ENCODE assay signal across 8 mouse cellular contexts in the genomic region with DNA sequence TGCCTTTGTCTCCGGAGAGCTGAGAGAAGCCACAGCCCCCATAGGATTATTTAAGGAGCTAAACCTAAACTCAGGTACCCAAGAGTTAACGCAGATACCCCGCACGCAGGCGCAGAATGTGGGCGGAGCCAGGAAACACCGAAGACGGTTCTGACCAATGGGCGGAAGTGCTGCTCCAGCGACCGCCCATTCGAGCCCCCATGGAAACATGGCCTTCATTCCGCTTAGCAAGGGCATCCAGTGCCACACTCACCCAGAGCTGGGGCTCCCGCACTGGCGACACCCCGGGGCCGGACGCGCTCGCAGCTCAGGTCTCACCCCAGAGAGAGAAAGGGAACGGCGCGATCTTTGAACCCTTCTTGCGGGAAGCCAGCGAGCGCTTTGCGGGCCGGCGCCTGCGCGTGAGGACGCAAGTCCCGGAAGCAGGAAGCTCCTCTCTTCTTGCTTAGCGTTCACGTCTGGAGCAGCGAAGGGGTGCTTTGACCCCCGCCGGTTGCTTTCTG. TPM values are rescaled to one million over a fixed set of nuclear protein-coding genes. Genes with fewer than 3 reads are reported as not detected.
DNase-seq lines count a peak whose midpoint lies in the region; ATAC-seq and TF ChIP-seq lines count a peak whose summit lies in the region.

A gene (minus strand): TSS at position 390 of the 503 bp plus-strand sequence.

- no peaks in the 10 kb centered on the region for H3K36me3 ChIP-seq in embryonic facial prominence, embryonic 15.5 days
- peaks cover 5% of the 10 kb centered on the region; the same call in 1 of the 2 replicates for H3K36me3 ChIP-seq in limb, embryonic 14.5 days (ENCODE audit: control insufficient read depth, insufficient read depth, low read length)
- 0 out of 2 replicates have a peak, but pooled peaks cover 4% of the 10 kb centered on the region for H3K36me3 ChIP-seq in midbrain, postnatal 0 days (ENCODE audit: insufficient read depth, low read length)

- no peaks in the 10 kb centered on the region for H3K27me3 ChIP-seq in embryonic facial prominence, embryonic 15.5 days
- no peaks in the 10 kb centered on the region for H3K27me3 ChIP-seq in limb, embryonic 14.5 days (ENCODE audit: control insufficient read depth, insufficient read depth, low read length)
- no peaks in the 10 kb centered on the region for H3K27me3 ChIP-seq in midbrain, postnatal 0 days (ENCODE audit: insufficient read depth, low read length)

- peak; percentile 96 for ATAC-seq in embryonic facial prominence, embryonic 15.5 days (ENCODE audit: insufficient number of reproducible peaks, low FRiP score, low TSS enrichment, low read depth)
- peak; percentile 97 for ATAC-seq in limb, embryonic 14.5 days (ENCODE audit: low FRiP score, low read depth)
- peak; percentile 96 for ATAC-seq in midbrain, postnatal 0 days (ENCODE audit: low FRiP score)

- WGBS in bone marrow, adult 2 months, result under 1% methylated on average over 38 of the region's 38 CpGs
- under 1% methylated on average over 38 of the region's 38 CpGs for WGBS in embryonic facial prominence, embryonic 15.5 days
- under 1% methylated on average over 38 of the region's 38 CpGs for WGBS in limb, embryonic 14.5 days
- under 1% methylated on average over 38 of the region's 38 CpGs for WGBS in midbrain, postnatal 0 days

- H3K4me2 ChIP-seq in embryonic facial prominence, embryonic 15.5 days (replicated peaks), result peak within 1 kb of the TSS; percentile 68
- peak within 1 kb of the TSS; percentile 60 for H3K4me2 ChIP-seq in limb, embryonic 14.5 days (replicated peaks; ENCODE audit: low read depth, low read length, severe bottlenecking)
- H3K4me2 ChIP-seq in midbrain, postnatal 0 days (ENCODE audit: low read depth, low read length, poor library complexity, severe bottlenecking), result peak within 1 kb of the TSS; percentile 80

- peak; percentile 97 for DNase-seq in 416B (ENCODE audit: low read depth)
- DNase-seq in heart, adult 8-10 months (ENCODE audit: low spot score), result peak; percentile 92
- DNase-seq in kidney, adult 9 months, result peak; percentile 94
- DNase-seq in limb, embryonic 14.5 days (ENCODE audit: low spot score), result peak; percentile 95
- DNase-seq in midbrain, postnatal 0 days (ENCODE audit: low spot score), result peak; percentile 95
- DNase-seq in spleen, postnatal 14 days (ENCODE audit: low spot score in 2 of 2), result peak; percentile 85 to 87

- peaks cover 1% of the 10 kb centered on the region; the same call in 1 of the 2 replicates for H3K4me1 ChIP-seq in bone marrow, adult 2 months (ENCODE audit: control insufficient read depth, insufficient read depth, low read length)
- peaks cover 13% of the 10 kb centered on the region for H3K4me1 ChIP-seq in embryonic facial prominence, embryonic 15.5 days
- 0 out of 2 replicates have a peak, but pooled peaks cover 10% of the 10 kb centered on the region for H3K4me1 ChIP-seq in limb, embryonic 14.5 days (ENCODE audit: control insufficient read depth, insufficient read depth, low read length)
- H3K4me1 ChIP-seq in midbrain, postnatal 0 days (ENCODE audit: insufficient read depth, low read length), result peaks cover 3% of the 10 kb centered on the region; the same call in 1 of the 2 replicates

- peak within 1 kb of the TSS; percentile 93 for H3K4me3 ChIP-seq in bone marrow, adult 2 months (replicated peaks; ENCODE audit: control insufficient read depth, low read depth, low read length)
- H3K4me3 ChIP-seq in embryonic facial prominence, embryonic 15.5 days (replicated peaks), result peak within 1 kb of the TSS; percentile 61
- peak within 1 kb of the TSS; percentile 78 for H3K4me3 ChIP-seq in limb, embryonic 14.5 days (replicated peaks; ENCODE audit: low read length)
- peak within 1 kb of the TSS; percentile 49 for H3K4me3 ChIP-seq in midbrain, postnatal 0 days (ENCODE audit: low read depth, low read length)

- peak; percentile 70; the same call in 1 of the 2 replicates for TF ChIP-seq POLR2A in bone marrow, adult 2 months (IDR thresholded peaks at IDR 0.05; ENCODE audit: borderline replicate concordance, control insufficient read depth, low read depth, low read length)
- TF ChIP-seq POLR2A in limb, embryonic 14.5 days (IDR thresholded peaks at IDR 0.05; ENCODE audit: borderline replicate concordance, extremely low read depth, insufficient read depth, insufficient read length), result no peak; the same call in 1 of the 2 replicates

- H3K9me3 ChIP-seq in embryonic facial prominence, embryonic 15.5 days (replicated peaks), result no peaks in the 10 kb centered on the region
- H3K9me3 ChIP-seq in limb, embryonic 14.5 days (ENCODE audit: control insufficient read depth, low read length), result no peaks in the 10 kb centered on the region
- no peaks in the 10 kb centered on the region for H3K9me3 ChIP-seq in midbrain, postnatal 0 days (ENCODE audit: low read length)

- peak within 1 kb of the TSS; percentile 91 for H3K27ac ChIP-seq in bone marrow, adult 2 months (ENCODE audit: control insufficient read depth, insufficient read depth, low read depth, low read length, poor library complexity)
- H3K27ac ChIP-seq in embryonic facial prominence, embryonic 15.5 days (replicated peaks), result peak within 1 kb of the TSS; percentile 85
- peak within 1 kb of the TSS; percentile 81 for H3K27ac ChIP-seq in limb, embryonic 14.5 days (replicated peaks; ENCODE audit: low read depth, low read length)
- peak within 1 kb of the TSS; percentile 84 for H3K27ac ChIP-seq in midbrain, postnatal 0 days (ENCODE audit: low read depth, low read length)

- peak within 1 kb of the TSS; percentile 63 for H3K9ac ChIP-seq in embryonic facial prominence, embryonic 15.5 days
- peak within 1 kb of the TSS; percentile 83 for H3K9ac ChIP-seq in limb, embryonic 14.5 days (ENCODE audit: low read depth, low read length, severe bottlenecking)
- peak within 1 kb of the TSS; percentile 63 for H3K9ac ChIP-seq in midbrain, postnatal 0 days (replicated peaks; ENCODE audit: low read length, poor library complexity, severe bottlenecking)

- no peak for TF ChIP-seq CTCF in bone marrow, adult 2 months (IDR thresholded peaks at IDR 0.05; ENCODE audit: control insufficient read depth, insufficient read depth, low read length)
- TF ChIP-seq CTCF in midbrain, postnatal 0 days (IDR thresholded peaks at IDR 0.05), result no peak

RNA-seq across cellular contexts. Expression of the gene that starts here (rescaled TPM):
- polyA plus RNA-seq in bone marrow, adult 2 months (2011; ENCODE audit: insufficient read depth, insufficient read length, low replicate concordance, missing spikeins), result 2.4 and 2.5 TPM in 2 replicates
- 10.7 and 11.7 TPM in 2 replicates for polyA plus RNA-seq in embryonic facial prominence, embryonic 15.5 days (2015; fragmentation: Nextera tagmentation; extraction: Ambion mirVana)
- total RNA-seq in heart, adult 8-10 months (2022), result 1 to 10 TPM; 4.9 to 6.4 (median 5.5) TPM
- polyA plus RNA-seq in limb, embryonic 14.5 days (2012; rRNA removed), result 6.5 and 7.5 TPM in 2 replicates
- 8.5 and 9.7 TPM in 2 replicates for polyA plus RNA-seq in limb, embryonic 14.5 days (2014; fragmentation: Nextera tagmentation; extraction: Ambion mirVana)
- 7.9 and 11.3 TPM in 2 replicates for total RNA-seq in midbrain, postnatal 0 days (2014; rRNA removed)
- 17.0 and 18.7 TPM in 2 replicates for polyA plus RNA-seq in midbrain, postnatal 0 days (2015; fragmentation: Nextera tagmentation; extraction: Ambion mirVana)

Comparison
In these comparisons a context has a peak if more than half of its experiments do, and no peak if none do; other contexts are left out.
1. Peak in every context shown above with its lines: DNase-seq, ATAC-seq, H3K4me3 ChIP-seq and H3K27ac ChIP-seq.